Mouse (Mus musculus) testis, adult 2 months (tissue): ENCODE data around the gene Sorcs1.

Experiments used
- CTCF ChIP-seq: fragments of 200-500 bp; IDR thresholded peaks from 2 replicates; pipeline ENCODE4 v1.5.1; 2012; ENCODE audit warnings: low read depth, mild to moderate bottlenecking, inconsistent platforms, low read length, moderate library complexity; ENCODE audit not compliant: control insufficient read depth, insufficient read depth, insufficient replicate concordance
- POLR2A ChIP-seq: fragments of 200-500 bp; IDR thresholded peaks from 2 replicates; pipeline ENCODE4 v1.6.1; 2012; ENCODE audit warnings: low read depth, mild to moderate bottlenecking, inconsistent platforms, low read length, moderate library complexity; ENCODE audit not compliant: control insufficient read depth

GRCm38 (mm10) chr19:50521943-50522342 lies 156.5 kb downstream of the Sorcs1 start:
- no peak for TF ChIP-seq POLR2A
- TF ChIP-seq CTCF = no peak
